8 mouse cellular contexts compared by ENCODE assay signal in genomic region chr15:84613536-84614527, GRCm38 (mm10). TPM values are rescaled to one million over a fixed set of nuclear protein-coding genes. Genes with fewer than 3 reads are reported as not detected.
DNase-seq lines count a peak whose midpoint lies in the region; ATAC-seq and TF ChIP-seq lines count a peak whose summit lies in the region.

No protein-coding gene starts in this region.

- peak; percentile 44; the same call in 1 of the 2 replicates for ATAC-seq in embryonic facial prominence, embryonic 15.5 days (ENCODE audit: insufficient number of reproducible peaks, low FRiP score, low TSS enrichment, low read depth)
- peak; percentile 65 for ATAC-seq in kidney, embryonic 14.5 days (ENCODE audit: low FRiP score, low TSS enrichment)
- peak; percentile 83 for ATAC-seq in limb, embryonic 13.5 days (ENCODE audit: low FRiP score, low read depth)
- ATAC-seq in midbrain, postnatal 0 days (ENCODE audit: low FRiP score), result peak; percentile 57

- no peak overlapping the region for H3K4me2 ChIP-seq in embryonic facial prominence, embryonic 15.5 days (replicated peaks)
- H3K4me2 ChIP-seq in kidney, embryonic 14.5 days (replicated peaks; ENCODE audit: low read depth, low read length), result no peak overlapping the region
- no peak overlapping the region for H3K4me2 ChIP-seq in limb, embryonic 13.5 days (replicated peaks)
- H3K4me2 ChIP-seq in midbrain, postnatal 0 days (ENCODE audit: low read depth, low read length, poor library complexity, severe bottlenecking), result no peak overlapping the region

- peaks cover 21% of the 10 kb centered on the region for H3K27me3 ChIP-seq in embryonic facial prominence, embryonic 15.5 days
- H3K27me3 ChIP-seq in heart, embryonic 10.5 days (ENCODE audit: insufficient read depth, poor library complexity, severe bottlenecking), result peaks cover 67% of the 10 kb centered on the region
- H3K27me3 ChIP-seq in kidney, embryonic 14.5 days (ENCODE audit: control insufficient read depth, insufficient read depth, low read length), result peaks cover 4% of the 10 kb centered on the region; the same call in 1 of the 2 replicates
- peaks cover 46% of the 10 kb centered on the region for H3K27me3 ChIP-seq in limb, embryonic 13.5 days
- no peaks in the 10 kb centered on the region for H3K27me3 ChIP-seq in midbrain, postnatal 0 days (ENCODE audit: insufficient read depth, low read length)
- H3K27me3 ChIP-seq in spleen, adult 2 months (ENCODE audit: control insufficient read depth, insufficient read depth, low read length), result no peaks in the 10 kb centered on the region

- H3K4me3 ChIP-seq in bone marrow, adult 2 months (replicated peaks; ENCODE audit: control insufficient read depth, low read depth, low read length), result no peak overlapping the region
- H3K4me3 ChIP-seq in embryonic facial prominence, embryonic 15.5 days (replicated peaks), result no peak overlapping the region
- no peak overlapping the region for H3K4me3 ChIP-seq in heart, embryonic 10.5 days
- no peak overlapping the region for H3K4me3 ChIP-seq in kidney, embryonic 14.5 days (ENCODE audit: low read length)
- H3K4me3 ChIP-seq in limb, embryonic 13.5 days, result no peak overlapping the region
- H3K4me3 ChIP-seq in midbrain, postnatal 0 days (ENCODE audit: low read depth, low read length), result no peak overlapping the region
- H3K4me3 ChIP-seq in spleen, adult 2 months (ENCODE audit: extremely low read depth, insufficient read depth, insufficient read length), result no peak overlapping the region

- H3K4me1 ChIP-seq in bone marrow, adult 2 months (ENCODE audit: control insufficient read depth, insufficient read depth, low read length), result no peaks in the 10 kb centered on the region; the same call in 1 of the 2 replicates
- H3K4me1 ChIP-seq in embryonic facial prominence, embryonic 15.5 days, result peaks cover 15% of the 10 kb centered on the region
- H3K4me1 ChIP-seq in heart, embryonic 10.5 days, result peaks cover 23% of the 10 kb centered on the region
- H3K4me1 ChIP-seq in kidney, embryonic 14.5 days (ENCODE audit: control insufficient read depth, insufficient read depth, low read length), result peaks cover 11% of the 10 kb centered on the region; the same call in 1 of the 2 replicates
- H3K4me1 ChIP-seq in limb, embryonic 13.5 days, result peaks cover 9% of the 10 kb centered on the region; the same call in 1 of the 2 replicates
- H3K4me1 ChIP-seq in midbrain, postnatal 0 days (ENCODE audit: insufficient read depth, low read length), result peaks cover 4% of the 10 kb centered on the region
- no peaks in the 10 kb centered on the region; the same call in 1 of the 2 replicates for H3K4me1 ChIP-seq in spleen, adult 2 months (ENCODE audit: control insufficient read depth, insufficient read depth, insufficient read length)

- no peak for TF ChIP-seq POLR2A in bone marrow, adult 2 months (IDR thresholded peaks at IDR 0.05; ENCODE audit: borderline replicate concordance, control insufficient read depth, low read depth, low read length)
- TF ChIP-seq POLR2A in spleen, adult 2 months (IDR thresholded peaks at IDR 0.05; ENCODE audit: low read depth, low read length), result no peak

- TF ChIP-seq CTCF in bone marrow, adult 2 months (IDR thresholded peaks at IDR 0.05; ENCODE audit: control insufficient read depth, insufficient read depth, low read length), result peak; percentile 99
- TF ChIP-seq CTCF in midbrain, postnatal 0 days (IDR thresholded peaks at IDR 0.05), result peak; percentile 99
- TF ChIP-seq CTCF in spleen, adult 2 months (IDR thresholded peaks at IDR 0.05; ENCODE audit: extremely low read depth, insufficient read depth, insufficient read length, insufficient replicate concordance), result peak; percentile 95; the same call in 1 of the 2 replicates

- peak; percentile 83 for DNase-seq in 3T3-L1 (ENCODE audit: low read depth, low spot score)
- DNase-seq in heart, embryonic 10.5 days (ENCODE audit: low spot score), result peak; percentile 86
- peak; percentile 93 for DNase-seq in midbrain, postnatal 0 days (ENCODE audit: low spot score)
- peak; percentile 46 to 86 for DNase-seq in spleen, adult 2 months (ENCODE audit: low read depth in 1 of 2, low spot score in 2 of 2)

- no peaks in the 10 kb centered on the region for H3K36me3 ChIP-seq in embryonic facial prominence, embryonic 15.5 days
- H3K36me3 ChIP-seq in heart, embryonic 10.5 days, result no peaks in the 10 kb centered on the region
- no peaks in the 10 kb centered on the region for H3K36me3 ChIP-seq in kidney, embryonic 14.5 days (ENCODE audit: control insufficient read depth, insufficient read depth, low read length)
- H3K36me3 ChIP-seq in limb, embryonic 13.5 days, result no peaks in the 10 kb centered on the region
- H3K36me3 ChIP-seq in midbrain, postnatal 0 days (ENCODE audit: insufficient read depth, low read length), result no peaks in the 10 kb centered on the region
- H3K36me3 ChIP-seq in spleen, adult 2 months (ENCODE audit: control insufficient read depth, insufficient read depth, low read length), result no peaks in the 10 kb centered on the region

- no peak overlapping the region for H3K9ac ChIP-seq in embryonic facial prominence, embryonic 15.5 days
- H3K9ac ChIP-seq in kidney, embryonic 14.5 days (ENCODE audit: low read depth, low read length), result no peak overlapping the region
- no peak overlapping the region for H3K9ac ChIP-seq in limb, embryonic 13.5 days
- no peak overlapping the region for H3K9ac ChIP-seq in midbrain, postnatal 0 days (replicated peaks; ENCODE audit: low read length, poor library complexity, severe bottlenecking)

- no peak overlapping the region for H3K27ac ChIP-seq in bone marrow, adult 2 months (ENCODE audit: control insufficient read depth, insufficient read depth, low read depth, low read length, poor library complexity)
- no peak overlapping the region for H3K27ac ChIP-seq in embryonic facial prominence, embryonic 15.5 days (replicated peaks)
- no peak overlapping the region for H3K27ac ChIP-seq in heart, embryonic 10.5 days
- no peak overlapping the region for H3K27ac ChIP-seq in kidney, embryonic 14.5 days (ENCODE audit: low read depth, low read length)
- H3K27ac ChIP-seq in limb, embryonic 13.5 days, result no peak overlapping the region
- H3K27ac ChIP-seq in midbrain, postnatal 0 days (ENCODE audit: low read depth, low read length), result no peak overlapping the region
- no peak overlapping the region for H3K27ac ChIP-seq in spleen, adult 2 months (ENCODE audit: insufficient read depth, low read length)

- 51% methylated on average over 17 of the region's 17 CpGs for WGBS in bone marrow, adult 2 months
- 38% methylated on average over 17 of the region's 17 CpGs for WGBS in embryonic facial prominence, embryonic 15.5 days
- WGBS in heart, embryonic 10.5 days, result 52% methylated on average over 17 of the region's 17 CpGs
- WGBS in kidney, embryonic 14.5 days, result 52% methylated on average over 17 of the region's 17 CpGs
- WGBS in limb, embryonic 13.5 days, result 38% methylated on average over 17 of the region's 17 CpGs
- 48% methylated on average over 17 of the region's 17 CpGs for WGBS in midbrain, postnatal 0 days
- 58% methylated on average over 17 of the region's 17 CpGs for WGBS in spleen, adult 2 months

- H3K9me3 ChIP-seq in embryonic facial prominence, embryonic 15.5 days (replicated peaks), result no peaks in the 10 kb centered on the region
- H3K9me3 ChIP-seq in heart, embryonic 10.5 days, result no peaks in the 10 kb centered on the region
- H3K9me3 ChIP-seq in kidney, embryonic 14.5 days (ENCODE audit: control insufficient read depth, low read length), result no peaks in the 10 kb centered on the region
- H3K9me3 ChIP-seq in limb, embryonic 13.5 days, result no peaks in the 10 kb centered on the region
- H3K9me3 ChIP-seq in midbrain, postnatal 0 days (ENCODE audit: low read length), result no peaks in the 10 kb centered on the region

RNA-seq across cellular contexts. Expression of gene Prr5, which starts 55.6 kb away (rescaled TPM):
- polyA plus RNA-seq in bone marrow, adult 2 months (2011; ENCODE audit: insufficient read depth, insufficient read length, low replicate concordance, missing spikeins), result 3.4 and 8.8 TPM in 2 replicates
- 31.4 and 34.6 TPM in 2 replicates for polyA plus RNA-seq in embryonic facial prominence, embryonic 15.5 days (2015; fragmentation: Nextera tagmentation; extraction: Ambion mirVana)
- polyA plus RNA-seq in heart, embryonic 10.5 days (2016; fragmentation: Nextera tagmentation; extraction: Ambion mirVana), result 30.6 and 33.1 TPM in 2 replicates
- polyA plus RNA-seq in kidney, embryonic 14.5 days (2014; fragmentation: Nextera tagmentation; extraction: Ambion mirVana), result 27.2 and 34.8 TPM in 2 replicates
- polyA plus RNA-seq in limb, embryonic 13.5 days (2015; fragmentation: Nextera tagmentation; extraction: Ambion mirVana), result 31.1 and 31.8 TPM in 2 replicates
- 25.8 and 33.4 TPM in 2 replicates for total RNA-seq in midbrain, postnatal 0 days (2014; rRNA removed)
- polyA plus RNA-seq in midbrain, postnatal 0 days (2015; fragmentation: Nextera tagmentation; extraction: Ambion mirVana), result 37.8 and 40.7 TPM in 2 replicates
- 54.6 and 77.8 TPM in 2 replicates for polyA plus RNA-seq in spleen, adult 2 months (2012; rRNA removed)

RNA-seq across cellular contexts. Expression of gene Rtl6, which starts 56.2 kb away (rescaled TPM):
- 0.90 and 2.1 TPM in 2 replicates for polyA plus RNA-seq in bone marrow, adult 2 months (2011; ENCODE audit: insufficient read depth, insufficient read length, low replicate concordance, missing spikeins)
- polyA plus RNA-seq in embryonic facial prominence, embryonic 15.5 days (2015; fragmentation: Nextera tagmentation; extraction: Ambion mirVana), result 19.5 and 21.5 TPM in 2 replicates
- 13.1 and 14.9 TPM in 2 replicates for polyA plus RNA-seq in heart, embryonic 10.5 days (2016; fragmentation: Nextera tagmentation; extraction: Ambion mirVana)
- 5.7 and 9.5 TPM in 2 replicates for polyA plus RNA-seq in kidney, embryonic 14.5 days (2014; fragmentation: Nextera tagmentation; extraction: Ambion mirVana)
- 22.2 and 25.2 TPM in 2 replicates for polyA plus RNA-seq in limb, embryonic 13.5 days (2015; fragmentation: Nextera tagmentation; extraction: Ambion mirVana)
- total RNA-seq in midbrain, postnatal 0 days (2014; rRNA removed), result 85.5 and 90.3 TPM in 2 replicates
- polyA plus RNA-seq in midbrain, postnatal 0 days (2015; fragmentation: Nextera tagmentation; extraction: Ambion mirVana), result 52.9 and 55.9 TPM in 2 replicates
- polyA plus RNA-seq in spleen, adult 2 months (2012; rRNA removed), result 9.0 and 11.8 TPM in 2 replicates
